Mouse (Mus musculus) heart, adult 11 months (tissue): Measurements from ENCODE around the gene Med24.

Source experiments
- DNase-seq: peaks from one replicate; pipeline ENCODE4 v3.0.0; 2022

The Med24 gene

GRCm38 (mm10) chr11:98765421-98766309 is 36.4 kb upstream of the Med24 start:
- peak; percentile 99 for DNase-seq

GRCm38 (mm10) chr11:98764746-98765145 is 35.5 kb upstream of the Med24 start:
- no peak for DNase-seq

- DNase-seq, result peak; percentile 95
Measured at GRCm38 (mm10) chr11:98764091-98764490, 34.9 kb upstream of the Med24 start.

GRCm38 (mm10) chr11:98763502-98763861 is 34.2 kb upstream of the Med24 start:
- DNase-seq, result peak; percentile 92

- DNase-seq, result peak; percentile 93
Measured at GRCm38 (mm10) chr11:98762756-98763501, 33.7 kb upstream of the Med24 start.

- peak; percentile 92 for DNase-seq
Measured at GRCm38 (mm10) chr11:98761939-98762338, 32.7 kb upstream of the Med24 start.

- DNase-seq, result peak; percentile 92
Measured at GRCm38 (mm10) chr11:98756711-98757110, 27.5 kb upstream of the Med24 start.

- peak; percentile 91 for DNase-seq
Measured at GRCm38 (mm10) chr11:98755726-98756380, 26.6 kb upstream of the Med24 start.

- DNase-seq, result peak; percentile 97
Measured at GRCm38 (mm10) chr11:98754621-98755181, 25.5 kb upstream of the Med24 start.

- peak; percentile 95 for DNase-seq
Measured at GRCm38 (mm10) chr11:98754151-98754620, 25.0 kb upstream of the Med24 start.

GRCm38 (mm10) chr11:98753264-98753663 is 24.0 kb upstream of the Med24 start:
- DNase-seq, result peak; percentile 92

GRCm38 (mm10) chr11:98752562-98753140 is 23.4 kb upstream of the Med24 start:
- peak; percentile 82 for DNase-seq

GRCm38 (mm10) chr11:98751221-98751782 is 22.1 kb upstream of the Med24 start:
- peak; percentile 96 for DNase-seq

- DNase-seq, result peak; percentile 98
Measured at GRCm38 (mm10) chr11:98750351-98751201, 21.3 kb upstream of the Med24 start.

- peak; percentile 94 for DNase-seq
Measured at GRCm38 (mm10) chr11:98749716-98750115, 20.5 kb upstream of the Med24 start.

GRCm38 (mm10) chr11:98748506-98749416 is 19.5 kb upstream of the Med24 start:
- DNase-seq, result peak; percentile 96

GRCm38 (mm10) chr11:98747804-98748505 is 18.7 kb upstream of the Med24 start:
- DNase-seq, result peak; percentile 98

GRCm38 (mm10) chr11:98746855-98747693 is 17.8 kb upstream of the Med24 start:
- DNase-seq, result peak; percentile 99
